Mouse (Mus musculus) liver, embryonic 15.5 days (tissue): Measurements from ENCODE around the gene Khdc3. TPM values are rescaled to one million over a fixed set of nuclear protein-coding genes. Genes with fewer than 3 reads are reported as not detected.

Experiments
- ATAC-seq: fragments of 200-750 bp; cut with Nextera tagmentation; 2 replicates; pipeline ENCODE4 v1.8.0; 2017; ENCODE audit warnings: moderate number of reproducible peaks, mild to moderate bottlenecking, moderate library complexity; ENCODE audit not compliant: insufficient read depth
- H3K27ac ChIP-seq: fragments of 300-500 bp; sonication (generic); replicated peaks from 2 replicates; pipeline ENCODE4 v1.5.1; 2015; ENCODE audit warnings: mild to moderate bottlenecking, inconsistent platforms
- H3K27me3 ChIP-seq: fragments of 300-500 bp; sonication (generic); 2 replicates; pipeline ENCODE4 v1.6.1; 2015; ENCODE audit warnings: mild to moderate bottlenecking, inconsistent platforms
- H3K36me3 ChIP-seq: fragments of 300-500 bp; sonication (generic); replicated peaks from 2 replicates; pipeline ENCODE4 v1.6.1; 2015; ENCODE audit warnings: moderate library complexity, mild to moderate bottlenecking, inconsistent platforms
- H3K4me1 ChIP-seq: fragments of 300-500 bp; sonication (generic); replicated peaks from 2 replicates; pipeline ENCODE4 v1.6.1; 2015; ENCODE audit warnings: inconsistent platforms
- H3K4me2 ChIP-seq: fragments of 300-500 bp; sonication (generic); 2 replicates; pipeline ENCODE4 v1.6.1; 2015; ENCODE audit warnings: moderate library complexity, mild to moderate bottlenecking, inconsistent platforms
- H3K4me3 ChIP-seq: fragments of 300-500 bp; sonication (generic); replicated peaks from 2 replicates; pipeline ENCODE4 v1.5.1; 2015; ENCODE audit warnings: mild to moderate bottlenecking, inconsistent platforms
- H3K9ac ChIP-seq: fragments of 300-500 bp; sonication (generic); 2 replicates; pipeline ENCODE4 v1.6.1; 2015; ENCODE audit warnings: moderate library complexity, mild to moderate bottlenecking, inconsistent platforms
- H3K9me3 ChIP-seq: fragments of 300-500 bp; sonication (generic); replicated peaks from 2 replicates; pipeline ENCODE4 v1.6.1; 2016; ENCODE audit warnings: inconsistent platforms
- WGBS: fragments of 180-500 bp; shearing (Covaris S2); methylation state at CpG from one replicate; pipeline ENCODE4 v1.1.7; 2015; ENCODE audit warnings: mixed read lengths; ENCODE audit not compliant: insufficient replicate concordance; 5-methylcytosine and 5-hydroxymethylcytosine counted together
- polyA plus RNA-seq: library from polyadenylated mRNA; unstranded; fragments of >200 nt; fragmentation: Nextera tagmentation; extraction: Ambion mirVana; gene quantifications from 2 replicates; pipeline ENCODE4 v1.2.1, GENCODE M21; 2015

Khdc3 gene
- polyA plus RNA-seq, 1 experiment from 2014 or later: 0.05 TPM

- H3K4me1 ChIP-seq: 0 out of 2 replicates have a peak, but pooled peaks cover 1% of the 10 kb centered on the region
- H3K27me3 ChIP-seq: no peaks in the 10 kb centered on the region
- 72% methylated on average over 8 of the region's 8 CpGs for WGBS
- peaks cover 43% of the 10 kb centered on the region for H3K36me3 ChIP-seq
- ATAC-seq: no peak
- no peak overlapping the region for H3K4me3 ChIP-seq
- no peaks in the 10 kb centered on the region for H3K9me3 ChIP-seq
- H3K4me2 ChIP-seq: no peak overlapping the region
- no peak overlapping the region for H3K9ac ChIP-seq
- H3K27ac ChIP-seq: no peak overlapping the region
These were observed 28.2 kb downstream of the Khdc3 start for GRCm38 (mm10) chr9:73129875-73130274.

DNA sequence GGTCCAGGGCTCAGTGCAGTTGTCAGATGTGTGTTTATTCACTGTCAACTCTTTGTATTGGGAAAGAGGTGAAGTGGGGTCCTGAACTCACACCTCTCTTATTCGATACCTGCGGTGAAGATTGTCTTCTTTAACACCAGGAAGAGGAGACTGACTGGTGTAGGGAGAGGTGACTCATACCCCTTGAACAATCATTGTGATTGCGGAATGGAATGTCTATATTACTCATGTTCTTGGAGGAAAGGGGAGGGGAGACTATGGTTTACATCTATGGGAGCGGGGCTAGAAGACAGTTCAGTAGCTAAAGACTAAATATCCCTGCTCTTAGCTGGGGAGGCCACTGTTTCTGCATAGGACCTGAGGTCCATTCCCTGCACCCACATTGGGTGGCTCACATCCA lies 28.9 kb downstream of the Khdc3 start:
- H3K9me3 ChIP-seq: no peaks in the 10 kb centered on the region
- H3K4me1 ChIP-seq: no peaks in the 10 kb centered on the region
- no peak for ATAC-seq
- WGBS: 83% methylated on average over 4 of the region's 4 CpGs
- H3K4me3 ChIP-seq: no peak overlapping the region
- H3K9ac ChIP-seq: no peak overlapping the region
- H3K36me3 ChIP-seq: peaks cover 38% of the 10 kb centered on the region
- no peaks in the 10 kb centered on the region for H3K27me3 ChIP-seq
- H3K4me2 ChIP-seq: no peak overlapping the region
- H3K27ac ChIP-seq: no peak overlapping the region

DNA sequence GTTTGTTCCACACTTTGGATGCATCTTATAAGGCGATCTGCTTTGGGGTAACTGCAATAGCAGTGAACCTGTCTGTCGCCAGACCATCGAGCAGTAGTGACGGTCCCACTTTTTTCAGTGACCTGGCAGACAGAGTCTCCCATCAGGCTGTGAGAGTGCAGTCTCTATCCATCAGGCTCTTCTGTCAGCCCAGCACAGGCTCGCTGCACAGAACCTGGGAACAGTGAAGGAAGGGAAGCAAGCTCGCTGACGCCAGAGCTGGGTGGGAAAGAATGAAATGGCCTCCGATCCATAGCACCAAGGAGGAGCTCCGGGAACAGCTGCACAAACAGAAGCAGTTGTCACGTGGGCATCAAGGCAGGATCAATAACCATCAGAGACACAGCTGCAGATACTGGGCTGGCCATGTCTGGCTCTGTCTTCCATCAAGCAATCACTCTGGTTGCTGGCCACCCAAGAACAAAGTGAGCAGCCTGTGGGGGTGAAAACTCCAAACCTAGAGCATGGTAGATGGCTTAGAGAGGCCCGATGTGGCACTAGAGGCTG lies 35.8 kb downstream of the Khdc3 start:
- no peak for ATAC-seq
- Histone ChIP-seq H3K27ac (no peak overlapping the region), H3K9ac (no peak overlapping the region), H3K4me3 (no peak overlapping the region), H3K36me3 (no peaks in the 10 kb centered on the region), H3K4me1 (no peaks in the 10 kb centered on the region), H3K27me3 (no peaks in the 10 kb centered on the region), H3K4me2 (no peak overlapping the region), H3K9me3 (no peaks in the 10 kb centered on the region)
- WGBS: 48% methylated on average over 11 of the region's 11 CpGs

Other genes with a start within 250 kb of the Khdc3 start
- 0.10 and 0.12 TPM in 2 replicates for gene Pygo1, start 176.2 kb upstream of the Khdc3 start, polyA plus RNA-seq
- 0.14 and 0.20 TPM in 2 replicates for gene Dyx1c1, start 143.1 kb upstream of the Khdc3 start, polyA plus RNA-seq
- gene Gm44503, start 143.0 kb upstream of the Khdc3 start, polyA plus RNA-seq: not detected in 2 replicates
- 2.4 and 2.5 TPM in 2 replicates for gene Ccpg1os, start 116.5 kb upstream of the Khdc3 start, polyA plus RNA-seq
- gene Ccpg1, start 116.4 kb upstream of the Khdc3 start, polyA plus RNA-seq: 11.4 and 11.8 TPM in 2 replicates
- 4.3 and 4.6 TPM in 2 replicates for gene Pigb, start 61.5 kb upstream of the Khdc3 start, polyA plus RNA-seq
- 6.6 and 7.5 TPM in 2 replicates for gene Rab27a, start 57.0 kb upstream of the Khdc3 start, polyA plus RNA-seq
- not detected in 2 replicates for gene Gm20509, start 634 bp downstream of the Khdc3 start, polyA plus RNA-seq
- 40.0 and 41.0 TPM in 2 replicates for gene Rsl24d1, start 11.6 kb downstream of the Khdc3 start, polyA plus RNA-seq